Mouse (Mus musculus) heart, postnatal 4 days (tissue): Measurements from ENCODE around the gene Plekhm1. TPM values are rescaled to one million over a fixed set of nuclear protein-coding genes. Genes with fewer than 3 reads are reported as not detected.

Source experiments
- DNase-seq: peaks from one replicate; pipeline ENCODE4 v3.0.0; 2021
- total RNA-seq, 2 experiments: library from RNA; stranded (reverse); gene quantifications; 2 replicates each; pipeline ENCODE4 v1.2.3; 2021

The Plekhm1 gene
- total RNA-seq, 2 experiments from 2014 or later: 8.6 to 9.5 TPM

DNA sequence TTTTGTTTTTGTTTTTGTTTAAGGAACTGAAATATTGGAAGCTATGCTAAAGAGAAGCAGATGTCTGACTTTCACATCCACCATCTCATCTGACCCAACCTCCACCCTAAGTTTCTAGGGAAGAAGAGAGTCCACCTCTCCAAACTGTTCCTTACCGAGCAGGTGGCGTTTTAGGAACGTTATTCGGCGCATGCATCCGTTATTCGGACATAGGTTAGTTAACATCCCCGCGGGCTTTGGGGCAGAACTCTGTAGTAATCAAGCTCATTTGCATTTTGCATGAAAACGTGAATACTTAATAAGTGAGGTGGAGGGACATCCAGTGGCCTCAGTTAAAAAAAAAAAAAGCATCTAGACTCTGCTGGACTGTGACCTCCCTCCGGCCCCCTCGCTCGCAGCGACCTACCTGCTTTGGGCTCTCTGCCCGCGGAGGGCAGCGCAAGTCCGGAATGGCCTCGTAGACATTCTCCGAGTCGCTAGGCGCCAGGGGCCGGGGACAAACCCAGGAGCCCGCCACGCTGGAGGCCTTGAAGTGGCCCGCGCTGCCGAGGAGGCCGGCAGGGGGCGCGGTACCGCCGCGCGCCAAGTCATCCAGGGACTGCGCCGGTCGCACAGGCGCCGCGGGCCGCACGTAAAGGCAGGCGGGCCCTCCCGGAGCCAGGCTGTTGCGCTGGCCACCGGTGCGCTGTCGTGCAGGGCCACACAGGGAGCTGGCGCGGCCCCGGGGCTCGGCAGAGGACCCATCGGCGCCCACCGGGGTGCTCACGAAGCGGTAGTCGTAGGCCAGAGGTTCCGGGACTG, 52.4 kb downstream of the Plekhm1 start:
- DNase-seq: peak; percentile 91

DNA sequence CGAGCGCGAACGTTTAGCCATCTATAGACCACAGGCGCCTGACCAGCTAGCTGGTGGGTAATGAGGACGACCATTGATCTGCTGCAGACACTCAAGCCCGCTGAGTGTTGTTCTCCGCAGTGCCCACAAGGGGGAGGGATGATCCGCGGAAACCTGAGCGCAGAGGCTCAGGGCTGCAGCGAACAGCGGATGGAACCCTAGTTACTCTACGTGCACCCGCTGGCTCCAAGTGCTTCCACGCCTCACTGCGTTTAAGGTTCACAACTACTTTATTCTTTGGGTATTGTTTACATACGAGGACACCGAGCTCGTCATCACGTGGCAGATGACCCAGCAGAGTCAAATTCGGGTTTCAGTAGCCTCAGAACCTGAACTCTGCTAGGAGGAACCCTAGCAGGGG, 53.4 kb downstream of the Plekhm1 start:
- DNase-seq: peak; percentile 81

DNA sequence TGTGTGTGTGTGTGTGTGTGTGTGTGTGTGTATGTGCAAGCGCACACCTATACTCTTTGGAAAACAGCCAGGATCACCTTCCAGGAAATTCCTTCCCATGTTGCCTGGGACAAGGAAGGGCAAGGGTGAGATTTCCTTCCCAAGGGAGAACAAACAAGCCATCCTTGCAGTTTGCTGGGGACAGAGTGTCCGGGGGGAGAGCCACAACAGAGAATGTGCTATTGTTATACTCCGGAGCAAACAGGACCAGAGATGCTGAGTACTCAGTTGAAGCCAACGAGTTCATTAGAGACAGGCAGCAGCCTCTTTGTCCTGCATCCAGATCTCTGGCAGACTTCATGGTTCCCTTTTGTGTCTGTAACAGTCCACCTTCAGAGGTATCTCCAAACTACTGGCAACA, 54.2 kb downstream of the Plekhm1 start:
- DNase-seq: no peak

DNA sequence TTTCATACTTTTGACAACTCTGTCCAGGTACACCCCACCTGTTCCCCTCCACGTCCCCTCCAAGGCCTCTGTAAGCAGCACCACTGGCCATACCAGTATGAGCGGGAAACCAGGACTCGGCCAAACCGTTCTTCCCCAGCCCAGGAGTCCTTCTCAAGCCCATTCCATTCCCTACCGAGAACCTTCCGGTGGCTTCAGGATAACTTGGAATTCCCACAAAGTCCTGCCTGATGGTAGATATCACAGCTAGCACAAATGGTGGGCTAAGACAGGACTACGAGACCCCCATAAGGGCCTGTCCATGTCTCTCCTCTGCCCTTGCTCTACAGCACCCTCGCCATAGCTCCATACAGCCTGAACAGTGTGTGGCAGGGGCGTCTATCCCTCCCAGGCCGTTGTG, 54.8 kb downstream of the Plekhm1 start:
- no peak for DNase-seq

DNA sequence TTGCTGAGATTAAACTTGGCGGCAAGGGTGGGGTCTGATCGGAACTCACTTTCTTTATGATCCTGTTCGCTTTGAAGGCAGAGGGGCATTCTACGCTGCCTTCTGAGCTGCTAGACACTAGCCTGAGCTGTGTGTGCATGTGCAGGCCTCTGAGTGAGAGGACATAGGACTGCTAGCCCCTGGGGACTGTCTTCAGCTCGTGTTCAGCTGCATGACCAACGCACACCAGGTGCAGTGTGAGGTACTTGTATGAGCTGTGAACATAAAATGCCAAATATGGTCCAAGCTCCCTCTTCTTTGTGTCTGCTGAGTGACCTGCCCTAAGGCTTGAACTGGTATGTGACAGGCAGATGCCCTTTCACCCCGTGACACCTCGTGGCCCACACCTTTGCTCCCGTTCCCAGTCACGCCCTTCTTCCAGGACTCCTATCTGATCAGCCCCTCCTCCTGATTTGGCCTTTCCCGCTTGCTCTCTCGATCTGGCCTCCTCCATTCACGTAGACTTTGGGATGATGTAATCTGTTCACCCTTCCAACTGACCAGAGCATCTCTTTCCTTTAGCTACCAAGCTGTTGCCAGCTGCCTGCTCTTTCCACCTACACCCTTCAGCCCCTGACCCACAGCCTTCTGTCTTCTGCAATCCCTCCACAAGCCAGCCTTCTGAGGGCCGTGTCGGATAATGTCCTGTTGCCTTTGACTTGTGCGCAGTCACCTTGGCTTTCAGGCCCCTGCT, 55.4 kb downstream of the Plekhm1 start:
- DNase-seq: no peak

DNA sequence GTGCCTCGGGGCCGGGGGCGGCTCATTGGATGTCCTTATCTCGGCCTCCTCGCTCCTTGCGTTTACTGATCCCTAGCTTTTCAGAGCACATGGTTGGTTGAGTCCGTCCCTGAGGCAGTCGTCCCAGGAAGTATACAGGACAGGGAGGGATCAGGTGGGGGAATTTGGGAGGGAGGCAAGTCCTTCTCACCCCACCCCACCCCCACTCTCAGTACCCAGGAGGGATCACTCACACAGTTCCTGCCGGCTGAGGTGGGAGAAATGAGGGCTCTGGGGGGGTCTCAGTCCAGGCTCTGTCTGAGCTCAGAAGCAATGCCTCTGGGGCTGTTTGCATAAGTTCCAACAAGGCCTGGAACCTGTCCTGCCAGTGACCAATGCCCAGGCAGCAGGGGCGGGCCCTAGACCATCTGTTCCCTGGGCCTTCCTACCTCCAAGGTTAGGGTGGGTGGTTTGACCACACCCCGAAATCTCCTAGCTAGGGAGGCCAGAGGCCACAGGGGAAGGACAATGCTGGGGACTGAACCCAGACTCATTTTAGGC, 56.4 kb downstream of the Plekhm1 start:
- DNase-seq: no peak

DNA sequence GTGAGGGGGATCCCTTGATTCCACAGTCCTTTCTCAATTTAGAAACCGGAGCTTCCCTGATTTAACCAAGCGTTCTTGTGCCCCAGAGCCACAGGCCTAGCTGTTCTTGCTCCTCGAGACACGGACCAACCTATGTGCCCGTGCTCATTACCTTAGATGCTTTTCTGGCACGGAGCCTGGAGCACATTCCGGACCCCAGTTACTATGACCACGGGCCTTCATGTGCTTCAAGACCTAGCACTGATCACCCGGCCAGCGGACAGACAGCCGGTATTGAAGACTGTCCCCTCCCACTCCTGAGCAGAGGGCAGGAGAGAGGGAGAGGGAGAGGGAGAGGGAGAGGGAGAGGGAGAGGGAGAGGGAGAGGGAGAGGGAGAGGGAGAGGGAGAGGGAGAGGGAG, 57.2 kb downstream of the Plekhm1 start:
- no peak for DNase-seq

DNA sequence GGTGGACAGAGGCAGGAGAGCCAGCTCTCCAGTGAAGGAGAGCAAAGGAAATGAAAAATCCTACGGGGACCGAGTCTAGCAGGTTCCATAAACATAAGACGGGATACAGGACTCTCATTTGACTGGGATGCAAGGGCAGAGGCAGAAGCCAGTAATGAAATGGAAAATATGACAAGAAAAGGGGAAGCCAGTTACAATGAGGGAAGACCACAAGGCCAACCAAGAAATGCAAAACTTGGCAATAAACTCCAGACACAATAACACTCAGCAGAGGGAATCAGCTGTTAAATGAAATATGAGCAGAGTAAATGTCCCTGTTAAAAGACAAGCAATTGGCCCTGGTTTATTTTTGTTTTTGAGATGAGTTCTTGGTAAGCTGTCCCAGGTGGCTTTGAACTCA, 58.5 kb downstream of the Plekhm1 start:
- no peak for DNase-seq

DNA sequence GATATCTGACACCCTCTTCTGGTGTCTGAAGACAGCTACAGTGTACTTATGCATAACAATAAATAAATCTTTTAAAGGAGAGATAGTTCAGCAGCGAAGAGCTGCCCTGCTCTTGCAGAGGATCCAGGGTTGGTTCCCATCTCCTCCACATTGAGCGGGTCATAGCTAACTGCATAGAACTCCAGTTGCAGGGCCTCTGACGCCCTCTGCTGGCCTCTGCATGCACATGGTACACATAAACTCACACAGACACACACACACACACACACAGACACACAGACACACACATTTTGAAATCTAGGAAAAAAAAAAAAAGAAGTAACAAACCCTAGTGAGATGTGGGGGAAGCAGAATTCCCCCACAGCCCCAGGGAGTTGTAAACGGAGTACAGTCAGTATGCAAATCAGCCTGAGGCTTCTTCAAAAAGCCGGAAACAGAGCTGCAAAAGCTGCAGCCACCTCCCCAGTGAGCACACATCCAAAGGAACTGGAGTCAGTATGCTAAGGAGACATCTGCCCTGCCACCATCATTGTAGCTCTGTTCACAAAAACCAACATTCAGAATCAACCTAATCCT, 60.2 kb downstream of the Plekhm1 start:
- no peak for DNase-seq

DNA sequence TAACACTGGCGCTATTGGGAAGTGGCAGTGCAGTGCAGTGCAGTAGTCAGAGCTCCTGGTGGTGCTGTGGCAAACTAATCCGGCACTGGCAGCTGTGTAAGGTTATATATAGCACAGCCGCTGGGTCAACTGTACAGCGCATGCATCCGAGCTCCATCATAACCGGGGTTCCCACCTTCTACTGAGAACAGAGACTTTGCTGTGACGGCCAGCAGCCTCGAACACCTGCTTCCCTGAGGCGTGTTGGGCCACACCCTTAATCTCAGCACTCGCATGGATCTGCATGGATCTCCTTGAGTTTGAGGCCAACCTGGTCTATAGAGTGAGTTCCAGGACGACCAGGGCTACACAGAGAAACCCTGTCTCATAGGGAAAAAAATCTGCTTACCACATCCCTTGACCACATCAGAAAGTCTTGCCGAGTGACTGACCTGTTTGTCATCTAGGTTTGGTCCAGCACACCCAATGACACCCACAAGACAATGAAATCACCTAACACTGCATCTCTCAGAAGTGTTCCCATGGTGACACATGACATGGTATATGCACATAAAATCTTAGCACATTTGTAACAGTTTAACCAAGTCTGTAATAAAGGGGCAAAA, 61.7 kb downstream of the Plekhm1 start:
- DNase-seq: no peak

DNA sequence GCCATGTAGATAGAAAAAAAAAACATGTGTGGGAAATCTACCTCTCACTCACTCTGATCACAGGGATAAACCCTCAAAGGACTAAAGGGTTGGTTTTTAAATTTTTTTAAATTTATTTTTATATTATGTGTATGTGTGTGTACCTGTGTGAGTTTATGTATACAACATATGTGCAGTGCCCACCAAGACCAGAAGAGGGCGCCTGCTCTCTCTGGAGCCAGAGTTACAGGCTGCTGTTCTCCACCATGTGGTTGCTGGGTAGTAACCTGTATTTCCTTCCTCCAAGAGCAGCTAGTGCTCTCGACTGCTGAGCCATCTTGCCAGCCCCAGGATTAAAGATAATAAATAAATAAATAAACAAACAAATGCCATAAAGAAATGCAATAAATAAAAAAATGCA, 62.8 kb downstream of the Plekhm1 start:
- no peak for DNase-seq

DNA sequence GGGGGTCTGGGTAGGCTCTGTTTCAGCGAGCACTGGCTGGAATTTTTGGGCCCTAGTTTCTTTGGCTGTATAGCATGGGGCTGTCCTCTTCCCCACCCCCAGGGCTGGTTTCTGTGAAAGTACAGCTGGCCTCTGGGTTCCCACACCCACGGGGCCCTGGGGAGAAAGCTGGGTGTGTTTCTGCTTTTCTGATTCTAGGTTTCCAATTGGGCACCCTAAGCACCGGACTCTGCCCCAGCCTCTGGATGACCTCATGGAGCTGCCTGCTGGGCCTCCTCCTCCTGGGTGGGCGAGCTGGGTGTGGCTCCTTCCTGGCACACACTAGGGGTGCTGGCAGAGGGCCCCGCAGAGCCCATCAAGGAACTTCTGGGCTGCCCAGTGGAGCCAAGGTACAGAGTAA, 65.8 kb downstream of the Plekhm1 start:
- DNase-seq: peak; percentile 68

DNA sequence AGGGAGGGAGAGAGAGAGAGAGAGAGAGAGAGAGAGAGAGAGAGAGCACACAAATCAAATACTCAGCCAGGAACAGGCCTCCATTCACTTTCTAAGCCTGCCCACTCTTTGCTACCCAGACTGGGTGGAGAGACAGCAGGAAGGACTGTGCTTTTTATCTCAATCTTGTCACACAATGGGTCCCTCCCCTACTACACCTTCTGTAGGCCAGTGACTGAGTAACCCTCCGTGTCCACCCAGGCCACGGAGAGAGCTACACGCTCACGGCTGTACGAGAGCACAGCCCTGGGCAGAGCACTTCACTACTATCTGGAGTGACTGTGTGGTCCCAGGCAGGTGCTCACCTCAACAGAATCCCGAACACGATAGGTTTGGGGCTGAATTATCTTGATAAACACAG, 66.3 kb downstream of the Plekhm1 start:
- no peak for DNase-seq

DNA sequence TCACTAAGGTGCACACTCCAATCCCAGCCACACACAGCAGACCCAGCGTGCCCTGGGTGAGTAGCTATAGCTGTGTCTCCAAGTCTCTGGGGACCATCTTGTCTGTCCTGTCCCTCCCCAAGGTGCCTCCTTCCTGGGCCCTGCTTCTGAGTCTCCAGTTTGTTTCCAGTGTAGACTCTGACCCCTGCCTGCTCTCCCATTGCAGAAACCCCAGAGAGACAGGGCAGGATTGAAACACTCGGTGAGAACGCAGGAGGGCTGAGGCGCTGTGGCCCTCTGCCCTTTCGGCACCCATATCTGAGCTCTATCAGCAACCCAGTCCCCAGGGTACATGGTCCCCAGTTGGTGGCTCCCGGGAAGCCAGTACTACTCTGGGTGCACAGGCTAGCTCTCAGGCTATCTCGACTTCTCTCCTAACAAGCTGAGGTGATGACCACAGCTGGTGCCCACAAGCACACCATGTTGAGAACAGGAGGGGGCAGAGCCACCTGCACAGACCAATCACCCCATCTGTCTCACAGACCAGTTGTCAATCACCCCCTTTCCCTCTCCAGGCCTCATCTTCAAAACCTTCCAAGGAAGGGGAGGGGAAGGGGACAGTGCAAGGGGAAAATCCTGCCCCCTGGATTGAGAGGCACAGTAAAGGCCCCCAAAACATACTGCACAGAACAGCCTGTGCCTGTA, 66.9 kb downstream of the Plekhm1 start:
- DNase-seq: no peak

DNA sequence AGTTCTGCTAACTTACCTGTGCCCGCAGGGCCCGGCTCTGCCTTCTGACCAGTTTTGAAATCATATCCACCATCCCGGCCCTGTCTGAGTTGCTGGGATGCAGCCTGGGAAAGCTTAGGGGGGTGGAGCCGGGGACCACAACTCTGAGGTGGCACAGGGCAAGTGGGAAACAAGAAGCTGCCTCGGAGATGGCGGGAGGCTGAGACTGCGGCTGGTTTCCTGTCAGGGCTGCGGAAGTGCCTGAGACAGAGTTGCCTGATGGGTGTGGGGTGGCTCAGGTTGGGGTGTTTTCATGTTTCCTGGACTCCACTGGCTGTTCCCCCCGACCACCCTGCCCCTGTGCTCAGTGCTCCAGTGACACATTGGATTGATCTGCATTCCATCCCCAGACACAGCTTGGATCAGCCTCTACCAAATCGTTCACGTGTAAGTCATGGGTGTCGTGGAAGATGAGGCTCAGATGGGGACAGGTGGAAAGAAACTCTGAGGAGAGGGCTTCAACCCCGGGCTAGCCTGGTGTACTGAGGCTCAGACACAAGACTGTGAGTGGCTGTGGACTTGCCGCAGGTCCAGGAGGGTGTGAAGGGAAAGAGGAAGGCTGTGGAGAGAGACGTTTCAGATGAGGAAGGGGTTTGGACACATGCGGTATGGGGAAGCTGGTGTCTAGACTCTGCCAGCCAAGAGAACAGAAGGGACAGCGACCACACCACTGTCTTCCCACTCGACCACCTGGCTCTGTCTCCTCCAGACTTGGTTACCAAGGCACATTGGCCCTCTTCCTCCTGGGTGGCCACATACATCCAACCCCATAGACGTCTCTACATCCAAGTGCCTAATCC, 67.8 kb downstream of the Plekhm1 start:
- no peak for DNase-seq

DNA sequence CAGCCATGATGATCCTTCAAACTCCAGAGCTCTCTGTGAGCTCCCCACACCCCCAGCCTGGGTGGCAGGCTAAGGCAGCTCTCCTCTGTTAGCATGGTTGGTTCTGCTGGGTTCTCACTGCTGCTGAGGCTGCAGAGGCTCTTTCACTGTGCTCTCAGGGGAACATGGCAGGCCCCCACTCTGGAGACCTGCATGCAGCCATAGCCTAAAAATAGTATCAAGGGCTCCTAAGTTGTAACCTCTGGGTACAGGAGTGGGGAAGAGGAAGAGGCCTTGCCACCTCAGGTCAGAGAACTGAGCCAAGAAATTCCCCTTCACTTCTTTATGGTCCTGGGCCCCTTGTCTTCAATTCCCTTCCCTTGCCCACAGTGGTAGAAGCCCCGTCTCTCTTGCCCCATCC, 68.6 kb downstream of the Plekhm1 start:
- DNase-seq: no peak

DNA sequence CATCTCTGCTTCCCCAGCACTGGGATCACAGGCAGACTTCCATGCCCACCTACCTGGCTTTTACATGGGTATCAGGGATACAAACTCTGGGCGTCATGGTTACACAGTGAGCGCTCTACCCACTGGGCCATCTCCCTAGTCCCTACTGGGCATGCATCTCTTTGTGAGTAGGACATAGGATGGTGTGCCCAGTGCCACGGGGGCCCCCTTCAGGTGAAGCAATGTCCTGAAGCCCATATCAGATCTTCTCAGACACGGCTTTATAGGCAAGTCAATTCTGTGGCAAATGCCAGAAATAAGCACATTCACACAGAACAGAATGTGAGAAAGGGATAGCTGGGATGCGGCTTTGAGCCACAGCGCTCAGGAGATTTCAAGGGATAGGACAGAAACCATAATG, 69.4 kb downstream of the Plekhm1 start:
- no peak for DNase-seq

DNA sequence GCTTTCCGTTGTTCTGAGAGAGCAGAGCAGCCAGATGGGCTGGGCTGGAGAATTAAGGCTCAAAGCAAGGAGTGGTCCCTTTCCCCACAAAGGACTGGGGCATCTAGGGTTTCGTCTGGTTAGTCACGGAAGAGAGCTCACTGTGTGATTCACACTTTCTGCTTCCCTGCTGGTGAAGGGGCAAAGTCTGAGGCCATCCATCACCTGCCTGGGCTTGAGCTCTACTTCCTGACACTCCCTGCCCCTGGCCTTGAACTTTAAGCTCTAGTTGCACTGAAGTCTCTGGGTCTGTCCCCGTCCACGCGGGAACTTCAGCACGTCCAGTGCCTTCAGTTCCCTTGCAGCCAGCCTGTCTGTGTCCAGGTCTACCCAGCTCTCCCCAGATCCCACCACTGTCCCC, 71.8 kb downstream of the Plekhm1 start:
- no peak for DNase-seq

DNA sequence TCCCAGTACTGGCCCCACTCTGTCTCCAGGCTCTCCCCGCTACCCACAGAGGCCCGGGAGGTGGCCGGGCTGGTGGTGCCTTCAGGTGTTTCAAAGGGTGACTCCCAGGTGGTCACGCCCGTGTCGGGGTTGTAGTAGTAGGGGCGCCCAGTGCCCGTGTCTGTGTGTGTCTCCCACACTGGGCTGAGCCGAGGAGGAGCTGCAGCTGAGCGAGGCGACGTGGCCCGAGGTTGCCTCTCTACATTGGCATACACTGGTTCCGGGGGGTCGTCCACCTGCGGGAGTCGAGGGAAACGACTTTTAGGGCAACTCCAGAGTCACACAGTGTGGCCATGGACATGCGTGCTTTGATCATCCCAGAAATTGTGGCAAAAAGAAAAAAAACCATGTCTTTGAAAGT, 72.4 kb downstream of the Plekhm1 start:
- no peak for DNase-seq

DNA sequence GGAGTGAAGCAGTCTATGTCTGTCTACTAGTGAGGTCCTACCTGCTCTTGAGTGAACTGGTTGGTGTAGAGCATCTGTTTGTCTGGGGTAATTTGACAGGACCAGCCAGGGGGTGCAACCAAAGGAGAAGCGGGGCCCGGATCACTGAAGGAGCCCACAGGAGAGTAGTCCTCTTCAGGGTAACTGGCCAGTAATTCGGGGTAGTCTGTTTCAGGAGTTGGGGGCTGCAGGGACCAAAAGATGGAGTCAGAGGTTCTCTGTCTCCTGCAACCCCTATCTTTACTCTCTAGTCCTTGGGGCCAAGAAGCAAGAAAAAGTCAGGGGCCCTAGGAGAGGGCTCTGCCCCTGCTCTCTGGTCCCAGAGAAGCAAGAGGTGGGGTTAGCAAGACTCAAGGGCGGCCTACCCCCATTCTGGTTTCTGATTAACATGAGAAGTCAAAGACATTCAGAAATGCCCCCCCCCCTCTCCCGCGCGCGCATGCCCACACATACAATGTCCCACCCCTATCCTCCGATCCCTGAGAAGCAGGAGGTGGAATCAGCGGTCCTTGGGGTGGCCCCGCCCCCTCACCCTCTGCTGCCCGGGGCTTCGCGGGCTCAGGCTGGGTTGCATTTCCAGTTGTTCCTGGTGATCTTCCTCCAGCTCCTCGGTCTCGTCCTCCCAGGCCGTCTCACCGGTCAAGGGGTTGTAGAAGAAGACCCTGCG, 72.9 kb downstream of the Plekhm1 start:
- DNase-seq: no peak

DNA sequence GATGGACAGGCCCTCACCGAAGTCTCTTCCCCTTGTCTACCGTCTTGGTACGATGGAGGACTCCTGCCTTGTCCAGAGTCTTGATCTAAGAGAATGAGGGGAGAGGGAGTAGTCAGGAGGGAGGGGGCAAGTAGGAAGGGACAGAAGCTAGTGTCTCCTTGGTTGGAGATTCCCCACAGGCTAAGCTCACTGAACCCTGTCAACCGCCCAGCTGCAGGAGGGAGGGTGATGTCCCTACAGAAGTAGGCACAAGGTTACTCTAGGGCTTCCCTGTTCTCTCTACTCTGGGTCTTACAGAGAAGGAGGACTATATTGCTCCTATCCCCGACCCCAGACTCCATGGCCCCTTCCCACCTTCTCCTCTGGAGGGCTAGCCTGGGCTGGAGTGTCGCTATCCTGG, 73.8 kb downstream of the Plekhm1 start:
- no peak for DNase-seq
